Mouse (Mus musculus): Measurements from ENCODE around the gene Grwd1. TPM values are rescaled to one million over a fixed set of nuclear protein-coding genes. Genes with fewer than 3 reads are reported as not detected.
"Not testable (repeated sequence)": the region's sequence is repeated elsewhere in the genome, so short reads cannot be mapped to it uniquely, and the experiment has no call there.

Grwd1 gene
- total RNA-seq (2015), result 22.6 and 25.1 TPM in 2 replicates
- total RNA-seq (2017), result 24.2 and 26.9 TPM in 2 replicates

DNA sequence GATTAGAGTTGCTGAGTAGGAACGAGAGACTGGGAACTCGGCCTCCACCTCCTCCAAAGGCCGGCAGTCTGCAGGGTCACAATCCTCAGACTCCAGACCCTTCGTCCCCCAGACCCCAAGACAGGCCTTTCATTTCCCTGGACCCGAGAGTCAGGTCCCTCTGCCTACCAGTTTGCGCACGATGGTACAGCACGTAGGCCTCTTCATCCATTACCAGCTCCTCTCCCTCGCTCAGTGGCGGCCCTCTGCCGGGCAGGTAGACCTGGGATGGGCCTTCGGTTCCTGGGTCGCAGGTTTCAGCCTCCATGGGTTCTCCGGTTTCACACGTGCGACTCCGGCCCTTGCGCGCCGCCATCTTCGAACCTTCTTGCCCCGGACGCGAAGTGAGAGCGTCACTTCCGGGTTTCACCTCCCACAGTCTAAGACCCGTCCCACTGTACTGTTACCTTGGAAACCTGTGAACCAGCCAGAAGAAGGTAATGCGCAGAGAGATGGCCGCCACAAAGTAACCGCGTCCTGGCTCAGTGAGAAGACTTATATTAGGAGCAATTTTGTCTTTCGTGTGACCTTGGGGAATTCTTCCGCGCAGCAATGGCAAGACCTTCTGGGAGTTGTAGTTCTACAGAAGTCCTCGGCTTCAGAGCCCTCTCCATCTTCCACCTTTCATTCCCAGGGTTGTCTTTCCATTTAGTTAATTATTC, at the start of gene Grwd1:
Gene Grwd1, minus strand, starts transcription at position 518 of the 701 bp plus-strand sequence.
- ATAC-seq (replicated peaks; ENCODE audit: poor library complexity), result peak; percentile 96

DNA sequence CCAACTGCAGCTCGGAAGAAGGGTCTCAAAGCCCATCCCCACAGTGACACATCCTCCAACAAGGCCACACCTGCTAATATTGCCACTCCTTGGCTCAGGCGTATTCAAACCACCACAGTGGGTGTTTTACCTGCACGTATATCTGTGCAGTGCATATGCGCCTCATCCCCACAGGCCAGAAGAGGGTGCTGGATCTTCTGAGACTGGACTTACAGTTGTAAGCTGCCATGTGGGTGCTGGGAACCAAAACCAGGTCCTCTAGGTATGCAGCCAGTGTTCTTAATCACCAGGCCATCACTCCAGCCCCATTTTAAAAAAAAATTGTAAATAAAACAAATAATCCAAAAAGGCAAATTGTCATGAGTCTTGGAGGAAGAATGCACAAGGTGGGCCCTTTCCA, 49.8 kb upstream of the Grwd1 start:
- ATAC-seq (replicated peaks; ENCODE audit: poor library complexity), result no peak

DNA sequence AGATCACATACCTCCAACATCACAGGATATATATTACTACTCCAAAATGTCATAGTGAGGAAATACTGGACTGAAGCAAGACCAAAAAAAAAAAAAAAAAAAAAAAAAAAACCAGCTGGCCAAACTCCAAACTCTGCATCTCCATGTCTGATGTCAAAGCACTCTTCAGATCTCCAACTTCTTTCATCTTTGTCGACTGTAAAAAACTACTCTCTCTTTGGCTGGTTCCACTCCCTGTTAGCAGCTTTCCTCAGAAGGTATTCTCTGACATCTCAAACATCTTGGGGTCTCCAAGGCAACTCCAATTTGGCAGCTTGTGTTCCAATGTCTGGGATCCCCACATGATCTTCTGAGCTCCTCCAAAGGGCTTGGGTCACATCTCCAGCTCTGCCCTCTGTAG, 47.5 kb upstream of the Grwd1 start, which contains the start of gene Grin2d:
Gene Grin2d, minus strand, starts transcription at position 101 of the 400 bp plus-strand sequence.
- ATAC-seq (replicated peaks; ENCODE audit: poor library complexity), result not testable (repeated sequence)

DNA sequence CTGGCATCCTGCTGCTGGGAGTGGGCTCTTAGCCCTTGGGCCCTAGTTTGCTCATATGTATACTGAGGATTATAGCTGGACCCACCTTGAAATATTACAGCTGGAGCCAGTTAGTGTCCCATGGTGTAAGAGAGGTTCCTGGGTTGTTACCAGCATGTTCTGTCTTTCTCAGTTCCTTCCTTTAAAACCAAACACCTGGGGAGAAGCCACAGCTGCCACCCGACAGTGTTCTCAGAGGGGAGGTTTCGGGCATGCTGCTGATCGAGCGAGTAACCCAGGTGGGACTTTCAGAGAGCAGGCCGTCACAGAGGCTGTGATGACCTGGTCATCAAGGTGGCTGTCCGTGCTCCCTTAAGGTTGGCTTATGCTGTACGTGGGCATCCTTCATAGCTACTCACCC, 46.2 kb upstream of the Grwd1 start:
- no peak for ATAC-seq (replicated peaks; ENCODE audit: poor library complexity)

DNA sequence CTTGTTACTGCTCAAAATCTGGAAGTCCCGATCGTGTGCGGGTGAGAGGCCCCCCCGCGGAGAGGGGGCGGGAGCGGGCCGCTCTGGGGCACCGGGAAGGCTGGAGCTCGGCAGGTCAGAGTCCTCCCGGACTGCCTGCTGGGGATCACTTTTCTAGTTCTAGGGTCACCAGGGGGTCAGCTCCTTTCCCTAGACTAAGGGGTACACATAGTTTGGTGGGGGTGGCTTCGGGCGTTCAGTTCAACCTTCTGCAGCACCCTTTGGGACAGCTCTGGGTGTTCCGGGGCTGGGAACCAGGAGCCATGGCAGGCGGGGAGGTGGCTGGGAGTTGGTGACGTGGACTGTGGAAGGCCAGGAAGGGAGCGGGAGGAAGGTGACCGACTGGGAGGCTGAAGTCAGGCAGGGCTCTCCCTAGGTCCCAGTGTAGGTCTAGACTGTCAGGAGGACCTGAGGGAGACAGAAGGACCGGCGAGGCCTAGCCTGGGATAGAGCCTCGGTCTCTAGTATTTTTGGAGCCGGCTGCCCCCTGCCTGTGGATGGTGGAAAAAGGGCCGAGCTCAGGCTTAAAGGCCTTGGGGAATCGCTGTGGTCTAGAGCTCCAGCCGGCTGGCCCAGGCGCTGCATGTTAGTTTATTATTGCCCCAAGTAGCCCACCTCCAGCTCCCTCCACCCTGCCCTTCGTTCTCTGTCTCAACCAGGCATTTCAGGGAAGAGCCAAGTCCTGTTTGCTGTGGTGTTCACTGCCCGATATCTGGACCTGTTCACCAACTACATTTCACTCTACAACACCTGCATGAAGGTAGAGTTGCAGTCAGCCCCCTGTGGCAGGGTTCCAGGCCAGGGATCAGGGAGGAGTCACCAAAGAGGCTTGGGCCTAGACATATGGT, 42.6 kb upstream of the Grwd1 start:
- peak; percentile 59 for ATAC-seq (replicated peaks; ENCODE audit: poor library complexity)

DNA sequence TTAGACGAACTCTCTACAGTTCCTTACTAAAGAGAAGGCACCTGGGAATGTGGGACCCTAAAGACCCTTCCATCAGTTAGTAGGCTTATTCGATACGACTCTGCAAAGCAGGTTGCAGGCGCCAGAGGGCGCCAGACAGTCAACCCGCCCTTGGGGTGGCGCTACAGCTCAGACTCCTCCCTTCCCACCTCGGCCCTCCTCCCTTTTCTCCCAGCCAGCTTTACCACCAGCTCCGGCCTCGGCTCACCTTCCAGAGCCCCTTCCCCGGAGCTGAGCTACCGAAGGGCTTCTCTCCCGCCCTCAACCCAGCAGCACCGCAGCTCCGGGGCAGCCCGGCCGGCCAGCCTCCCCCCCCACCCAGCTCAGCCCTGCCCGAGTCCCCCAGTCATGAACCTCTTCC, 41.9 kb upstream of the Grwd1 start, which contains the start of gene Kdelr1:
Gene Kdelr1, plus strand, starts transcription at position 149 of the 400 bp plus-strand sequence.
- peak; percentile 89 for ATAC-seq (replicated peaks; ENCODE audit: poor library complexity)

DNA sequence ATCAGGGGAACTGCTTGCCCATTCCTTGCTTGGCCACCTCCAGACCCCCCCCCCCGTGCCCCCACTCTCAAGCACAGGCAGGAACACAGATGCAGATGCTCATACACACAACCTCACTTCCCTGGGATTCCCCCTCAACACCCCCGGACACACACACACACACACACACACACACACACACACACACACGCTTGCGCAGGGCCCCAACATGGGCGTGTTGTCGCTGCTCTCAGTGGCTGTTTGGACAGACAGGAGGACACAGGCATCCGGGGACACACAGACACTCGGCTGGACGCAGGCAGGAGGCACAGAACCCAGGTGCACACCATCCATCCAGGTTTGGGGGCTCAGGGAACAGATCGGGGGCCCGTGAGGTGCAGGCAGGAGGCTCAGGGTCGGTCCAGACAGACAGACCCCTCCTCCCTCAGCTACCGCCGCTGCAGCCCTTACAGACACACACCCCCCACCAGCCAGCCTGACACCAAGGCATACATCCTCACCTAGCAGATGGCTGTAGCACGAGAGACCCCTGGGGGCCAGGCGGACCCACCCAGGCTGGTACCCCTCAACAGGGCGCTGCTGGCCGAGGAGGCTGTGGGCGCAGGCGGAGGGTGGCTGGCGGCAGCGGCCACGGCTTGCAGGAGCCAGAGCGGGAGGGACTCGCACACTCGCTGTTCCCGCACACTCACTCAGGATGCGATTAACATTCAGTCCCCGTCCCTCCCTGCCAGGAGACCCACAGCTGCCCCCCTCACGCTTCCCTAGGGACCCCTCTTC, 39.7 kb upstream of the Grwd1 start:
- no peak for ATAC-seq (replicated peaks; ENCODE audit: poor library complexity)

DNA sequence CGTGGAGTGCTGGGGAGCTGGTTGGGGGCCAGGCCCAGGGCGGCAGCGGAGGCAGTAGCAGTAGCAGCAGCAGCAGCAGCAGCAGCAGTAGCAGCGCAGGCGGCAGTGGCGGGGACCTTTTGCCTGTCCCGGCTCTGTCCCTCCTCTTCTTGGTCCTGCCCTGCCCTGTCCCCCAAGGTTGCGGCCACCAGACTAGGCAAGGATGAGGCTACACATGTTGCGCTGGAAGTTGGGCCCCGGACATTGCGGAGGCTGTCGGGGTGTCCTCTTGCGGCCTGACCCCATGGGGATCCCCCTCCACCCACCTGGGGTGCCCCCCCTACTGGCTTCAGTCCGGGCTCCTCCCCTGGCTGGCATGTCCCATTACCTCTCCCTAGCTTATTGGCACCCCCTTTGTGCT, 39.0 kb upstream of the Grwd1 start:
- no peak for ATAC-seq (replicated peaks; ENCODE audit: poor library complexity)

DNA sequence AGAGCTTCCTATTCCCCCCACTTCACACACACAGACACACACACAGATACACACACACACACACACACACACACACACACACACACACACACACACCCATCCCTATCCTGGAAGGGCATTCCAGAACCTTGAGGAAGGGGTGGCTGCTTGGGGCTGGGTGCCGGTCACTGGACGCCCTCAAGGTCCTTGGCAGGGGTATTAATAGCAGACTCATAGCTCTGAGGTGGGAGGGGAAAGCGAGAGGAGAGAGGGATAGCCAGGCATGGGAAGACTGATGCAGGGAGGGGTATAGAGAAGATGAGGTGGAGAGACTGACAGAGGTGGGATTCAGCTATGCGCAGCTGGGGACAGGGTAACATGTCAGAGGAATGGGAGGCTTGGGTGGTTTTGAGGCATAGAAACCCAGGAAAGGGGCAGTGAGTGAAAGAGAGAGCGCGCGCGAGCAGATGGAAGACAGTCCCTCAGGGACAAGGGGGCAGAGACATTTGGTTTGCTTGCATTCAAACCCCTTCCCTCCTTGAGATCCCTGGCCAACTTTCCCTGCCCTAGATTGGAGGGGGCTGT, 38.4 kb upstream of the Grwd1 start:
- ATAC-seq (replicated peaks; ENCODE audit: poor library complexity), result no peak

DNA sequence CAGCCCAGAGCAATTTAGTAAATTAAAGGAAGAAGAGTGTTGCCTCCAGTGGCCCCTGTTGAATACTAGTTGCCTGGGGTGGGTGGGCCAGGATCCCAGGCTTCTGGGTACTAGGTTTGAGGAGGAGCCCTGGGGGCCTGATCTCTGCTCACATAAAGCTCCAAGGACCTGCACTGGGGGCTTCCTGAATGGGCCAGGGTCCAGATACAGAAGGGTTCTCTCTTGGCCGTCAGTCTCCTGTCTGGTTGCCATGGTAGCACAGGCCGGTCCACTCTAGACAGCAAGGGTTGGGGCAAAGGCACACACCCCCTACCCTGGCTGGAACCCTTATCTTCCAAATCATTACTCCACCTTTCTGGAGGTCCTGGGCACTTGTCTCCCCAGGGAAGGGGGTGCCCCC, 37.1 kb upstream of the Grwd1 start:
- no peak for ATAC-seq (replicated peaks; ENCODE audit: poor library complexity)

DNA sequence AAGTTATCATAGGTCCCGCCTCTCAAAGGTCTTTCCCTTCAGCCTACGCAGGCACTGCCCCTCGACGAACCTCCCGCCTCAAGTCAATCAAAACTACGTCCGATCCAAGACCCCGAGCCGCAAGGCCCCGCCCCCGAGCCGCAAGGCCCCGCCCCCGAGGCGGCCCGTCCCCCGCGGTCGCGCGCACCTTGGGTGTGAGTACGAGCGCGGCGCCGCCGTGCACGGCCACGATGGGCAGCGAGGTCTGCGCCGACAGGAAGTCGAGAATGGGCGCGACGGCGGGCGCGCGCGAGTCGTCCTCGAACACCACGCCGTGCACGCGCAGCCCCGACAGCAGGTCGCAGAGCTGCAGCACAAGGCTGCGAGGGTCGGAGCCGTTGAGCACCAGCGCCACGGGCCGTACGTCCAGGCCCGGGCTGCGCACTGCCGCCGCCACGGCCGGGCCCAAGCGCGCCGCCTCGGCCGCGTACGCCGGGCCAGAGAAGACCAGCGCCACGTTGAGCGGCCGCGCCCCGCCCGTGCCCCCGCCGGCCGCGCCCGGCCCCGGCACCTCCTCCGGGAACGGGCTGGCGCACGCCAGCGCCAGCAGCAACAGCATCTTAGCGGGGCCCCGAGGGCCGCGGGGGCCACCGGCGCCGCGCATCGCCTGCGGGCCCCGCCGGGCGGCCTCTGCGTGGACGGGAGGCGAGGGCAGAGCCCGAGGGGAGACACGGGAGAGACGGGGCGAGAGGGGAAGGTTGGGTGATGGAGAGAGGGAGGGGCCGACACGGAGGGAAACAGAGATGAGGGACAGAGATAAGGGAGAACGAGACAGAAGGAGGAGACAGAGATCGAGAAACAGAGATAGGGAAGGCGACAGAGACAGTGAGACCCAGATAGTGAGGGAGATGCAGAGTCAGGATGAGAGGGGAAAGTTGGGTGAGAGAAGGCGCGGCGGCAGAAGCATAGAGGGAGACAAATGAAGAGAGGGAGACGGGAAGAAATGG, 35.5 kb upstream of the Grwd1 start:
- peak; percentile 89 for ATAC-seq (replicated peaks; ENCODE audit: poor library complexity)

DNA sequence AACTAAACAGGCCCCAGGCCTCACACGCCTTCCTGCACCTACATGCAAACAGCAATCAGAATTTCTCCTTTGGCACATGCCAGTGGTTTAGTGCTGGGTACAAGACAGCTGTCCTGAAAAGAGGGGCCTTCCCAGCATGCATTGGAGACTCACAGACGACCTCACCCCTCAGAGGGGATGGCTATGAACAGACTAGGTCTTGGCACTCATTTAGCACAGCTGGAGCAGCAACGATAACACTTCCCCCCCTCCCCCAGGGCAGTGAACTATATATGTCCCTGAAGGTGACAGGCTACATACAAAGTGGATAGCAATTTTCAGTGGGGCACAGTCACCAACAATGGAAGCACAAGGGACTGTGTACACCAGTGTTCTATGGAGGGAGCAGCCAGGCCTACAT, 33.7 kb upstream of the Grwd1 start:
- no peak for ATAC-seq (replicated peaks; ENCODE audit: poor library complexity)

DNA sequence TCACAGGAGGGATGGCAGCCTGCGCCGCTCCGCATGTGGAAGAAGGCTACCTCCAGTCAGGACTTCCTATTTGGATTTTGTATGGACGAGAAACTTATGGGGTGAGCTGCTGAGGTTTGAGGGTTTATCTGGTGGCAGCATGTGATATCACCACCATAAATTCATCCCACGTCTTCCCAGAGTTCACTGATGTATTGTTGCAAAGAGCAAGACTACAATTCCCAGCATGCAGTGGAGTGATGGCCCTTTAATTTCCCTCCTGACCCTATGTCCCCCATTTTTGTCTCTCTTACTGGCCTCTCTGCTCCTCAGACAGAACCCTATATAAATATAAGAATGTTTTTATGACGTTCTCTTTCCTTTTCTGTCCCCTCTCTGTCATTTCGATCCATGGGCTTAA, 32.1 kb upstream of the Grwd1 start:
- no peak for ATAC-seq (replicated peaks; ENCODE audit: poor library complexity)

DNA sequence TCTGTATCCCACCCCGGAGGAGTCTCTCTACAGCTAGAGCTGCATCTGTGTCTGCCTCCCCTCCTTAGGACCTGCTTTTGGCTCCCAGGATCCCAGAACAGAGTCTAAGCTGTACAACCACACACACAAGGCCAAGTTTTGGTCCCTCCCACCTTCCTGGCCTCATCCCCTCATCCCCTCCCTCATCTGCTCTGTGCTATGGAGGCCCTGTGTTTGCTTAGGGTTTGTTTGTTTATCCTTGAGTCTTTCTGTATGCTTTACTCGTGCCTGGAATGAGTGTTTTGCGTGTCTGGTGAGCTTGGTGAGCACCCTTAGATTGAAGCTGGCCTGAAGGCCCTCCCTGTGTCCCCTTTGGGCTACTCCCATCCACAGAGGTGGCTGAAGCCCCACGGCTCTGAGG, 28.3 kb upstream of the Grwd1 start:
- no peak for ATAC-seq (replicated peaks; ENCODE audit: poor library complexity)

DNA sequence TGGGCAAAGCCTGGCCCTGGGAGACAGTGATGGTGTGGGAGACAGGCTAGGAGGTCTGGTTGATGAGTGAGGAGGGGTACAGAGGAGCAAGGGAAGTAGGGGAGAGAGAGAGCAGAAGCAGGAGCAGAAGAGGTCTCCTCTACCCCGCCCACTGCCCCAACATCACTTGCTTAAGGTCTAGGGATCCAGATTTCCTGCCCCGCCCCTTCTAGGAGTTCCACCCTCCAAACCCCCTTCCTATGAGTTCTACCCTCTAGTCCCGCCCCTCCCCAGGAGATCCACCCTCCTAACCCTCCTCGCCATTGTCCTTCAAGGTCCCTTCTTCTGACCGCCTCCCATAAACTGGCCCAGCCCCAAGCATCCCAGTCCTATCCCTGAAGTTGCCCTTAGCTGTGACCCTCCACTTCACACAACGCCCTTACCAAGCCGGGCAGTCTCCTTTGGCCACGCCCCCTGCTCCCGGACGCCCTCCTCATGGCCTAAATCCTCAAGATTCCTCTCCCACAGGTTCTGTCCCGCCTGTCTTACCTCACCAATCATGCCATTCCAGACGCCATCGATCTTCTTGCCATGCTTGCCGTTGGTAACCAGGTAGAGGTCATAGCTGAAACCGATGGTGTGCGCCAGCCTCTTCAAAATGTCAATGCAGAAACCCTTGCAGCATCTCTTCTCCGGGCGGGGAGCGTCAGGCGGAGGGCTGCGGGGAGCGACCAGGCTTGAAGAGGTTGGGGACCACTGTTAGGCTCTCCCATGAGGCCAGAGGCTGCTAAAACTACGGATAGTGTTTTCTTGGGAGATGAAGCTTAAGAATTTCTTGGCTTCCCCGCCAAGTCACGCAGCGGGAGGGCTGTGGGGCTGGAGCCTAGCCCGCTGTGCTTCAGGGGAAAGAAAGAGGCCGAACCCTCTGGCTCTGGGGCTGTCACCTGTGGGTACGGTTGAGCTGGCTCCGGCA, 26.5 kb upstream of the Grwd1 start:
- peak; percentile 58 for ATAC-seq (replicated peaks; ENCODE audit: poor library complexity)

DNA sequence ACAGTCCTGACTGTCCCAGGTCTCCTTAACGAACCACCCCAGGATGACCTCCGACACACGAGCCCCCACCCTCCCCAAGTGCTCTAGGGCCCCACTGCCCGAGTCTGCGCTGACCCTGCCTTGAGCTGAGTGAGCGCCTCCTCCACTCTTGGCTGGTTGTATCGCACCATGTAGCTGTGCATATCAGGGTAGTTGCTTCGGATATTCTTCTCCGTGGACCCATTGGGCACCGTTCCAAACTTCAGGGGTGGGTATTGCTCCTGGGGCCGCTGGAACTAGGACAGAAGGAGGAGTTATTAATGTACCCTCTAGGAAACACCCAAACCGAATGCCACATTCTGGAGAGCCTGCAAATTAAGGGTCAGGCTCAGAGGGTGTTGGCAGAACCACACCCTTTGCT, 22.3 kb upstream of the Grwd1 start:
- ATAC-seq (replicated peaks; ENCODE audit: poor library complexity), result no peak

DNA sequence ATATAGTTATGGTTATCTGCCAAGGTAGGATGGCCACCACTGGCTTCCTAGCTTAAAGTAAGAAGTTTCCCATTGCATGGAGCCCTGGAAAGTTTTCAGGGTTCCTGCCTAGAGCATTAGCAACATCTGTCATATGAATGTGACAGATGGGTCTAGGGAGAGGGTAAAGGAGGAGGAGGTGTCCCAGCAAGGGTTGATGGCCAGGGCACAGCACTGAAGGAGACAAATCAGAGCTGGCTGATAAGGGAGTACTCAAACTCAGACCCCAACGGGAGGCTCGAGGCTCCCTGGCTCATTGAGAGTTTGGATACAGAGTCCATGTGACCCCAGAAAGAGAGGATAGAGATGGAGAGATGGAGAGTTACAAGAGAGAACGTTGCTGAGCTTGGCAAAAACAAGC, 19.9 kb upstream of the Grwd1 start:
- no peak for ATAC-seq (replicated peaks; ENCODE audit: poor library complexity)

DNA sequence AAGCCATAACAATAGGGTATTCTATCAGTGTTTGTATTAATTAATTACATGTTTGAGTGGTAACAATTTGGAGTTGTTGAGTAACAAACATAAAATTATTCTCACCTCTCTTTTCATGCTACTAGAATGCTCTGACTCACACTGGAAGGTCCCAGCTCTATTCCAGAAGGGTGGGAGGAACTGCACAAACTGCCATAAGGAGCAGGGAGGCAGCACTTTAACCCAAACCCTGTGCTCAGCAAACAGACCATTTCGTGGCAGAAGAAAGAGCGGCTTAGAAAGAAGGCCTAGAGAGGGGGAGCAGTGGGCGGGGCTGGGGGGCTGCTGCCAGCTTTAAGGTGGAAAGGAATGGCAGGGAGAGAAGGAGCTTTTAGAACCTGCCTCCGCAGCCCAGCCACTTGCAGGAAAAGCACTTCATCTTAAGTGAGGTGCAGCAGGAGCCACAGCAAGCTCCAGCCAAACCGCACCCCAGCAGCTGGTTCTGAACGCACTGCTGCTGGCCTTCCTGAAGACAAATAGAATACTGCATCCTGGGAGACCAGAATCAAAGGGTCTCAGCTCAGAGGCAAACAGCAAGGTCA, 17.8 kb upstream of the Grwd1 start:
- no peak for ATAC-seq (replicated peaks; ENCODE audit: poor library complexity)

Measured in megakaryocyte progenitor cell, adult 5-6 weeks (primary cell).